Mouse (Mus musculus) brain, embryonic 14.5 days (tissue): ENCODE results near the gene Kpna2. TPM values are rescaled to one million over a fixed set of nuclear protein-coding genes. Genes with fewer than 3 reads are reported as not detected.
"Not testable (repeated sequence)": the region's sequence is repeated elsewhere in the genome, so short reads cannot be mapped to it uniquely, and the experiment has no call there.

Source experiments
- DNase-seq: peaks from one replicate; pipeline ENCODE4 v3.0.0-alpha.2; 2011; ENCODE audit warnings: low read depth
- CTCF ChIP-seq: fragments of 200-500 bp; IDR thresholded peaks from 2 replicates; pipeline ENCODE4 v1.5.1; 2012; ENCODE audit warnings: inconsistent platforms, mild to moderate bottlenecking, moderate library complexity, borderline replicate concordance; ENCODE audit not compliant: insufficient read depth, insufficient read length; ENCODE audit errors: extremely low read depth
- POLR2A ChIP-seq: fragments of 200-500 bp; IDR thresholded peaks from 2 replicates; pipeline ENCODE4 v1.6.1; 2012; ENCODE audit warnings: mild to moderate bottlenecking, inconsistent platforms, borderline replicate concordance; ENCODE audit not compliant: poor library complexity, insufficient read depth, insufficient read length, severe bottlenecking; ENCODE audit errors: extremely low read depth
- polyA plus RNA-seq: library from polyadenylated mRNA; depleted of rRNA; stranded (reverse); fragments of >200 nt; gene quantifications from 2 replicates; pipeline ENCODE4 v1.2.3, GENCODE M21; 2012

The Kpna2 gene
- polyA plus RNA-seq, 1 experiment: 125 TPM

DNA sequence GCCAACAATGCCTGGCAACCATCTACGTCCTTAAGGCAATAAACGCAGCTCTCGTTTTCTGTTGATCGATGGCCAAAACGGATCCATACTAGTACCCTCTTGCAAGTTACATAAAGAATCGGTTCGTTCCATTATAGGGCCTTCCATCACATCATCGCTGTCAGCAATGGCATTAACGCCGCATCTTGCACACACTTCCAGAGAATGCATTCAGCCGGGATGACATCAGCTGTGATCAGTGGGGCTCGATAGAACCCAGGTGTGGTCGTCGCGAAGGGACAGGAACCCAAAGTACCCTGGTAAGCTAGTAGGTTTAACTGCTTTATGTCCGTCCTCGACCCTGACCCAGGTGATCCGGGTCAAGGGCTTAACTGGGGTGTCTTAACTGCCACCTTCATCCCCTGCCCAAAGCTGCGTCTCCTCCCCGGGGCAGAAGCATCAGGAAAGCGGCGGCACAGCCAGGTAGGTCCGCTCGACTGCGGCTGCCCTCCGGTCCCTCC lies 640 bp downstream of the Kpna2 start:
- DNase-seq: peak; percentile 64
- TF ChIP-seq POLR2A (no peak), CTCF (no peak)

DNA sequence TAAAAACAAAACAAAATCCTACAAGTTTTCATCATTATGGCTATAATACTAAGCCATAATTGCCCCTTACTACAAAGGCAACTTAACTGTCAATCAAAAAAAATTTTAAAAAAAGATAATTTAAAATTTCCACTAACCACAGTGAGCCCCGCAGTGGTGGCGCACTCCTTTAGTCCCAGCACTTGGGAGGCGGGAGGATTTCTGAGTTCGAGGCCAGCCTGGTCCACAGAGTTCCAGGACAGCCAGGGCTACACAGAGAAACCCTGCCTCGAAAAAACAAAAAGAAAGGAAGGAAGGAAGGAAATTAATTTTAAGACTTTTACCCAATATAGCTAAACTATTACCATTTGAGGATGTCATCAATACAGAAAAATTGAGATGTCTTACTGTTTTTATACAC lies 1.4 kb downstream of the Kpna2 start:
- TF ChIP-seq POLR2A (no peak), CTCF (no peak)
- DNase-seq: no peak

DNA sequence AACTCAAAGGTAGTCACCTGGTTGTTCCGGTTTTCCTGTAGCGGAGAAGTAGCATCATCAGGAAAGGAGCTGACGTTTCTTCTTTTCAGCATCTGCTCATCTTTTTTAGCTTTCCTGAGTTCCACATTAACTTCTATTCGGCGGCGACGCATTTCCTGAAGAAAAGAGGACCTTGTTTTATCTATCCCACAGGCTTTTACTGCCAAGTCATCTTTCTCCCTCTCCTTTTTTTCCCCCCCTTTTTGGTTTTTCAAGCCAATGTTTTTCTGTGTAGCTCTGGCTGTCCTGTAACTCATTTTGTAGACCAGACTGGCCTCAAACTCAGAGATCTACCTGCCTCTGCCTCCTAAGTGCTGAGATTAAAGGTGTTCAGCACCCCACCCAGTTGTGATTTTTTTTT lies 2.8 kb downstream of the Kpna2 start:
- DNase-seq: not testable (repeated sequence)

DNA sequence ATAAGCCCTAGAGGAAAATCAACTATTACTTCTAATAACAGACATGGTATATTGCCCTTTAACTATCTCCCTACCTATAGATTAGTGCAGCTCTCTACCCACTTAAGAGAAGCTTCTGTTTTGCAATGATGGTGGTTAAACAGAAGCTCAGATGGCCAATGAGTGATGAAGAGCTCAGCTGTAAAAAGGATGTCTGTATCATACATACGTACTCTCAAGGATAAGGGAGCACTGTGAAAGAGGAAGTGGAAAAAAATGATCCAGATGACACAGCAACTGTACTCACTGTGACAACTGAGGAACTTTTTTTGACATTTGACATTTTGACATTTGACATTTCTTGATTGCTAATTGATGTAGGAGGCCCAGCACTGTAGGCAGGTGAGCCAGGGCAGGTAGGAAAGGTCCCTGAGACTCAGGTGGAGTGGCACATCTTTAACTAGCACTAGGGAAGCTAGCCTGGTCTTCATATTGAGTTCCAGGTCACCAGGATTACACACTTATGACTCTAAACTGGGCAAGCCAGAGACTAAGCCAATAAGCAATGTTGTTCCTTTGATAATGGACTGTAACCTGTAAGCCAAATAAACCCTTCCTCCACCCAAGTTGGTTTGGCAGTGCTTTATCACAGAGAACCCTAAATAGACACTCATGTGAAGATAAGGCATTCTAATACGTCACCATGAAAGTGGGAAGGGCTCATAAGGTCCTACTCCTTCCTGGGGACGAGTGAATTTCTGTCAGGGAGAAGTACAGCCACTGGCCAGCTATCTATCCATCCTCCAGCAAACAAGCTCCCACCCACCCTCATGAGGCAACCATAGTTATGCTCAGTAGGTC lies 4.9 kb downstream of the Kpna2 start:
- DNase-seq: no peak
- no peak for TF ChIP-seq POLR2A
- no peak for TF ChIP-seq CTCF

DNA sequence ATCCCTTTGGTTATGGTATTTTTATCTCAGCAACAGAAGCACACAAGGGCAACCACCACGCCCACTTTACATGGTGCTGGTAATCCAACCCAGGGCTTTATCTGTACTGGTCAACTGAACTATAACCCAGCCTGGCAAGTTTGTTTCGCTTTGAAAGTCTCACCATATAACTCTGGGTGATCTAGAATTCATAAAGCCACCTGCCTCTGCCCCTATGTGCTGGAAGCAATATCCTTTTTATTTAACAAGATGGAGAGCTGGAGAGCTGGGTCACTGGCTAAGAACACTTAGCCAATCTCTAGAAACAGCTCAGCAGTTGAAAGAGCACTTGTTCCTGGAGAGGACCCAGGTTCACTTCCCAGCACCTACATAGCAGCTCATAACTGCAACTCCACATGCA lies 12.0 kb downstream of the Kpna2 start:
- no peak for DNase-seq
- no peak for TF ChIP-seq POLR2A
- TF ChIP-seq CTCF: no peak

DNA sequence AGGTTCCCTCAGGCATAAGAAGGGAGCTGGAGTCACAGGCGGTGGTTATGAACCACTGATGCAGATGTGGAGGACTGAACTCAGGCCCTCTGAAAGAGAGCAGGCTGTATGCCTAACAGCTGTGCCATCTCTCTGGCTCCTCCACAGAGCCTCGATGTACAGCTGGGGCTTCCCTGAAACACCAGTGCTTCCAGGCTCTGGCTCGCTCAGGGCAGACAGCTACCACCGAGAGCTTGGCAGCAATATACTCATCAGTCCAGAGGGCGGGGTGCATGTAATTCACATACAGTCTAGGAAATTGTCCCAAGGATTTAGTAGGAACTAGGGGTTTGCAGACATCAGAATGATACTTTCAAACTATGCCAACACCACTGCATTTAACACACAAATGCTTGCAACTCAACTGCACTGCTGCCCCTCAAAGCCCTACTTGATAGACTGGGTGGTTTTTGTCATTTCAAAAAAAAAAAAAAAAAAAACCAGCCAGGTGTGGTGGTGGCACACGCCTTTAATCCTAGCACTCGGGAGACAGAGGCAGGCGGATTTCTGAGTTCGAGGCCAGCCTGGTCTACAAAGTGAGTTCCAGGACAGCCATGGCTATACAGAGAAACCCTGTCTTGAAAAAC lies 13.2 kb downstream of the Kpna2 start:
- DNase-seq: not testable (repeated sequence)

DNA sequence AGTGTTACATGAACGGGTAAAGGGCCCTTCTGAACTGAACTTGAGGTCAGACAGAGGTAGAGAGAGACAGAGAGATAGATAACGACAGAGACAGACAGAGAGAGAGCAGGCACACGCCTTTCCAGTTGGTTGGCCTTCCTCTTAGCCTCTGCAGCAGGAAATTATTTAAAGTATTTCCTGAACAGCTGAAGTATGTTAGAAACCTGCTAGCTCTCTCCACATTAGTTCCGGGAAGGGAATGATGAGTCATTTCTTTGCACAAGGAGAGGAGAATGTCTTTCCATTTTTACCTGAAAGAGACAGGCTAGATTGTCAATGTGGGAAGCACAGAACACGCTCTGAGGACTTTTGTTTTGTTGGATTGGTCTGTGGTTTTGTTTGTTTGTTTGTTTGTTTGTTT lies 17.0 kb downstream of the Kpna2 start:
- no peak for DNase-seq
- no peak for TF ChIP-seq POLR2A
- TF ChIP-seq CTCF: no peak

DNA sequence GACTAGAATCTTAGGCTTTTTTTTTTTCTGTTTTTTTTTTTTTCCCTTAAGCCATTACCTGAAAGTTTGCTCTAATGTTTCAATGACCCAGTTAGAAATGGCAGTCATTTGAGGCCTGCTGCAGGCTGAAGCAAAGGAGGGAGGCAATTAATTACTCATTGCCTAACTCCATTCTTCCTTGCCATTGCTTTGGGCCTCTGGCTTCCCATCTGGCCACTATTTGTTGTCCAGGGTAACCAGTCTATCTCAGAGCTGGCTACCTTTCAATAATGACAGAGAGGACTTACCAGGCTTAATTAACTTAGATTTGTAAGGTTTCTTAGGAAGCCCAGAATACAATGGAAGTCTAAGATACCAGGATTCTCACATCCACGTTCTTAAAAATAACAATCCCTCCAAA lies 17.6 kb downstream of the Kpna2 start:
- TF ChIP-seq POLR2A (no peak), CTCF (no peak)

DNA sequence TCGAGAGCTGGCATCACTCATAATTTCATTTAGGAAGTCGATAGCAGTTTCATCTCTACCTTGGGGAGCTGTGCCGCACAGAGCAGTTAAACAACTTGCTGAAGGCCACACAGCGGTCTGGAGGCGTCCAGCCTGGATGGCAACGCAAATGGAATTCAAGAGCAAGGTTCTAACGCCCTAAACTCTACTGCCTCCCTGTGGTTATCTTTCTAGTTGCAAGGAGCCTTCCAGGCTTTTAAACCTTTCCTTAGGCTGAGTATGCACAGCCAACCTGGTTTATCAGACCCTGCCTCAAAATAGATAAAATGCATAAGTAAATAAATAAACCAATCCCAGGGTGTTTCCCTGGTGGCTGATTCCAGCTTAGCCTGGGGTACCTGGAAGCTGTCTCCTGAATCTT lies 18.9 kb downstream of the Kpna2 start:
- TF ChIP-seq POLR2A (no peak), CTCF (peak; percentile 75)
- peak; percentile 81 for DNase-seq

More for the DNA sequence above, 17.6 kb downstream of the Kpna2 start:
- DNase-seq: peak; percentile 72

DNA sequence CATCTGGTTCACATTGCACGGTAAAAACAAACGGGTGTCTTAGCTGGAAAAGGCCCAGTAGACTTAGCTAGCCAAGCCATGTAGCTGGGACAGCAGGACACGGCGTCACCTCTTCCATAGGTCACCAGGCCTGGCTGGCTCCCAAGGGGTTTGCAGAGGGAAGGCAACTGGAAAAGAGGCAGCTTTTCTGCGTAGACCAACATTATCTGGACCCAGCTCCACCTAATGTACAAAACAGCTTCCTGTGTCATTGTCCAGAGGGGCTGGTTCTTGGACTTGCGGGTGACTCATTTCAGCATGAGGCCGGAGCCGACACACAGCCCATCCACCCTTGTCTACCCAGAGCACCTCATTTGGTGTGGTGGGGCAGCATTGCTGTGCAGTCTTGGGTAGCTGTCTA lies 23.1 kb downstream of the Kpna2 start:
- no peak for DNase-seq
- TF ChIP-seq CTCF: no peak
- TF ChIP-seq POLR2A: no peak

DNA sequence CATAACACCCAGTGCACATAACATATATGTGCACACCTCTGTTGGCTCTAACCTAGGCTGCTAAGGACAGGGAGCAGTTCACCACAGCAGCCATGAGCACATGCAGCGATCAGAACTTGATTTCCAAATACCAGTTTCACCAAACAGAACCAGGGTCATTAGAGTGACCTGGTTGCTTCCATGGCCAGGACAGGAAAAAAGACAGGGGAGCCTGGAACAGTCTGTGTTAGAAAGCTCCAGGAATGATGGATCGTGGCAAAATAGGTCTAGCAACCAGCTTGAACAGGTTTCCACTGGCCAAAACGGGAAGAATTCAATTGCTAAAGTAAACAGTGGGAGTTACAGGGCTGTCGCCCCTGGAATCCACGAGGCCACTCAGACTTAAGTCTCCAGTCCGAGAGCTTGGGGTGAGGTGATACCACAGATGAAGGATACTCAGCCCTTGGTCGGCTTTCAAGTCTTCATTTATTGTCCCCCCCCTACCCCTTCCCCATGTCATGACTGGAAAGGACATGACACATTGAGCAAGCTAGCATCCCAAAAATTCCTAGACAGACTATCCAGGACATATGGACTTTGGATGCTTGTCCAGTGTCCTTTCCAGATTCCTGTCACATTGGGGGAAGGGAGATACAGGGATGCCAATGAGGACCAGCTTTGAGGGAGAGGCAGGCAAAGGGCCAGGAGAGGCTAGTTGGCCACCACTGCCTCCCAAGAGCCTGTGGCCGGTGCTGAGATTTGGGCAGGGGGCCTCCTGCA lies 23.7 kb downstream of the Kpna2 start:
- DNase-seq: no peak
- no peak for TF ChIP-seq CTCF
- no peak for TF ChIP-seq POLR2A

DNA sequence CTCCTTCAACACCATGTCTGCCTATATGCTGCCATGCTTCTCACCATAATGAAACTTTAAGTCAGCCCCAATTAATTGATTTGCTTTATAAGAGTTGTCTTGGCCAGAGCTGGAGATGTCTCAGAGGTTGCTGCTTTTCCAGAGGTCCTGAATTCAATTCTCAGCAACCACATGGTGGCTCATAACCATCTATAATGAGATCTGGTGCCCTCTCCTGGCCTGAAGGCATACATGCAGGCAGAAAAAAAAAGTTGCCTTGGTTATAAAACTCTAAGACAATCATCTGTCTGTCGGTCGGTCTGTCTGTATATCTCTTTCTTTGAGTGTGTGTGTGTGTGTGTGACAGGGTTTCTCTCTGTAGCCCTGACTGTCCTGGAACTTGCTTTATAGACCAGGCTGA lies 24.9 kb downstream of the Kpna2 start:
- DNase-seq: no peak
- no peak for TF ChIP-seq CTCF
- no peak for TF ChIP-seq POLR2A

DNA sequence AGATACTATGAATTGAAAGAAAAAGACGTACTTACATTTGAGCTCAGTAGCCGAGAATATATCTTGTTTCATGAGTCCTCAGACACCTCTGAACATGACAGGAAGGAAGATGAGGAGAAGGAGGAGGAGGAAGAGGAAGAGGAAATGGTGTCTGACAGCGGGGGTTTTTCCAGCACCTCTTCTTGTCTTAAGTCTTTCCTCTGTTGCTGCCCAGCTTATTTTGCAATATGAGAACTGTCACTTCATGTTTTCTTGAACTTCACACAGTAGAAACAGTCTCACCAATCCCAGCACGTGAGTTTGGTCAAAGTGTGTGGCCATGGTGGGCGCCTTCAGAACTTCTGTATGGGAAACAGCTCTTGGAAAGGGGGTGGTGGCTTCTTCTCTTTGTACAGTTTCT lies 26.3 kb downstream of the Kpna2 start:
- TF ChIP-seq POLR2A: no peak
- TF ChIP-seq CTCF: no peak
- DNase-seq: no peak
